Mouse (Mus musculus): ENCODE measurements around the gene Cyp1b1. TPM values are rescaled to one million over a fixed set of nuclear protein-coding genes. Genes with fewer than 3 reads are reported as not detected.

The Cyp1b1 gene
- total RNA-seq (2014; fragmentation: Nextera tagmentation) (0.11 TPM in 1 of 2 replicates, not detected in the other), total RNA-seq (2017) (0.09 TPM in 1 of 2 replicates, not detected in the other)

- no peak for ATAC-seq (replicated peaks; ENCODE audit: poor library complexity, severe bottlenecking)
Measured at GRCm38 (mm10) chr17:79714931-79715637, at the start of gene Cyp1b1. Gene Cyp1b1, minus strand, starts transcription at chr17:79715061.

- ATAC-seq (replicated peaks; ENCODE audit: poor library complexity, severe bottlenecking): no peak
Measured at GRCm38 (mm10) chr17:79761841-79762240, 47.0 kb upstream of the Cyp1b1 start.

DNA sequence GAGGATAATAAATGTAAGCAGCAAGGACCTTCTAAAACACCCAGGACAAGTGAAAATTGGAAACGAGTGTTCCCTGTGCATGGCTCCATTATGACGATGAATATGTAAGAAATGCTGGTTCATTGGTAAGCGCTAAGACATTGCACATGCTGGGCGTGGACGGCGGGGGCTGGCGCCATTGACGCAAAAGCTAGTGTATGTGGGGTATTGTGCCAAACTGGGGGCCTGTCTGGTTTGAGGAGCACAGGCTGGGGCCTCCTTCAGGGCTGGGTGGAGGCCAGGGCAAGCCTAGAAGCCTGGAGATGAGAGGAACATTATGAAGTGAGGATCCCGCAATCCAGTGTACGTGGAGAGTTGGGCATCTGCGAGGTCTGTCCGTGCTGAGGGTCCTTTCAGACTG, 39.0 kb upstream of the Cyp1b1 start:
- ATAC-seq (replicated peaks; ENCODE audit: poor library complexity, severe bottlenecking): no peak

- peak; percentile 44; the same call in 1 of the 2 replicates for ATAC-seq (replicated peaks; ENCODE audit: poor library complexity, severe bottlenecking)
Measured at GRCm38 (mm10) chr17:79752836-79753235, 38.0 kb upstream of the Cyp1b1 start.

DNA sequence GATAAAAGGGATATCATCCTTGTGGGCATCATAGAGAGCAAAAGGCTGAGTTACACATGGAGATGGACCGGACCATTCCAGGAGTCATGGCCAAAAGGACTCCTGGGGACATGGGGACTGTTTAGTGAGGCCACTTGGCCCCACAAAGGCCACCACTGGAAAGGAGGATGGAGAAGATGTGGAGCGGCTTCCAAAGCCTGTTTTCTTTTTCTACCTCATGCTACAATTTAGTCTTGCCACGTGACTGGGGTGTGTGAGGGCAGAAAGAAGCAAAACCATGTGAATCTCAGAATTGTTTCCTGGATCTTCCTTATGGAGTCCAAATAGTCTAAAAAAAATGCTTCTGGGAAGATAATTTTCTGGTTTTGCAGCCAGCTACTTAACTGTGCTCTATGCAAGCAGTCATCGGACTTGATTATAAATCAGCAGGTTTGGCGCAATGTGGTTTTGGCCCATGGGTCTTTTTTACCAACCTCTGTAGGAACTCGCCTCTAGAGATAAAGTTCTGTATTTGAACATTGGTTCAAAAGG, 36.9 kb upstream of the Cyp1b1 start:
- ATAC-seq (replicated peaks; ENCODE audit: poor library complexity, severe bottlenecking): no peak

DNA sequence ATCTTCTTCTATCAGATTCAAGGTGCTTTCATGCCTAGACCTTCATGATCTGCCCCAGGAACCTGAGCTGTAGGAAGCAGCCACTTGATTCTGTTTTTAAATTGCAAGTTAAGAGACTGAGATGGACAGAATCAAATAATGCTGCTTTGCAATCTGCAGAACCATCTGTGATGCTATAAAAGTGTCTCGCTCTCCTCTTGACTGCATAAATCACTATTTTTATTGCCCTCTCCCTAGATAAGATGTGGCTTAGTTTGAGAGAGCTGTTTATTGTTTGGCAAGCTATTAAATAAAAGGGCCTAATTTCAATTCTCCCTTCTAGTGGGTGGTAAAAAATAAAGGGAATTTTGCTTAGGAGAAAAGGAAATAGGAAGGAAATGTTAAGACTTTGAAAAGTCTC, 34.8 kb upstream of the Cyp1b1 start:
- ATAC-seq (replicated peaks; ENCODE audit: poor library complexity, severe bottlenecking): no peak

GRCm38 (mm10) chr17:79746954-79747353, 32.1 kb upstream of the Cyp1b1 start:
- no peak for ATAC-seq (replicated peaks; ENCODE audit: poor library complexity, severe bottlenecking)

DNA sequence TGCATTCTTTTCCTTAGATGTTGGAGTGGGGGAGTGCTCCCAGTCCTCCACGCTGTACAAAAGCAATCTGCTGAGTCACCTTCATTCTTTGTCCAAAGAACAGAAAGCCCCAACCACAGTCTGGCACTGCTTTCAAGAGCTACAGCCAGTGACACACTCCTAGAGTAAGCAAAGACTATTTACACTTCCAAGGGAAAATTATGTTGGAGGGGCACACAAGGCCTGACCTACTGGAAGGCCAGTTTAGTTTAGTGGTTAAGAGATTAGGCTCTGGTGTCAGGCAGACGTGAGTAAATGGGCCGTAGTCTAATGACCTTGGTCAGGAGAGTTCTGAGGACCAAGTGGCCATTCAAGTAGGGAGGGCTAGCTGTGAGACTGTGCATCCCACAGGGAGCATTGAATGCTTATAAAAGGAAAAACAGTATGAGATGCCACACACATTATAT, 31.3 kb upstream of the Cyp1b1 start:
- no peak for ATAC-seq (replicated peaks; ENCODE audit: poor library complexity, severe bottlenecking)

DNA sequence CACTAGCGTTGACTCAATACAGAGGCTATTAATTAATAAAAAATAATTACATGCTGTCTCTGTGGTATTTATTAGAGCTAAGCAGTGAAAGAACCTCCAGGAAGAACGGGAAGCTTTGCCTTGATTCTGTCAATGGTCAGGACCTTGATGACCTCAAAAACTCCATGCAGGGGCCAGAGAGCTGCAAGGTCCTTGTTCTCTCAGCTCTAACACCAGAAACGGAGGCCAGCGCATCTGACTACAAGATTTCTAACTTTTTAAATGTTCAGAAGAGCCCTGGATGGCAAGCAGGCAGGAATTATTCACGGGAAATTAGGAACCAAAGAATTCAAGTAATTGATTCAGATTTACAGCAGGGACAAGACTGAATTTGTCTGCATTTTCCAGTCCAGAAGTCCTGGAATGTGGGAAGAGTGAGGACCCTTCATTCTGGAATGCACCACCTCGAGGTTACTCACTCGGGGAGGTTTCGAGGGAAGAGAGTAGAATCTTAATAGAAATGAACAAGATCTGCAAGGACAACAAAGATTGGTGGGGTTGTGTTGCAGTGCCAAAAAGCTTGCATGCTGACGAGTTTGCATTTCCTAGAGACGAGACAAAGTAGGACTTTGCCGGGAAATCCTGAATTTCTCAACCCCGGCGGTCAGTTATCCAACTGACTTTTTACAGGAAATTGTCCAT, 30.3 kb upstream of the Cyp1b1 start:
- no peak for ATAC-seq (replicated peaks; ENCODE audit: poor library complexity, severe bottlenecking)

DNA sequence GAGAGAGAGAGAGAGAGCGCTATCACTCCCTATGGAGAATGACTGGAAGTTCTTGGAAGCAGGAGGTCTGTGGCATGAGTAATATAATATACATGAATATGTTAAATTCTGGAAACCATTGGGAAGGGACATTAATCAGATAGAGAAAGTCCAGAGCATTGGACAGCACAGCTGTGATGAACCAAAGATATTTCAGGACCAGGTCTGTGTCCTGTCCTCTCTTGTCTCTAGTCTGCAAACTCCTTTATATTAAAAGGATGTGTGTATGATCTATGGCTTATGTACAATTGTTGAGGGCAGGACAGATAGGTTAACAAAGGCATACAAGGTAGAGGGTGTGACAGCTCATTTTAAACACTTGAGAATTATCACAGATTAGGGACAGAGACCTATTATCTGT, 28.6 kb upstream of the Cyp1b1 start:
- no peak for ATAC-seq (replicated peaks; ENCODE audit: poor library complexity, severe bottlenecking)

- ATAC-seq (replicated peaks; ENCODE audit: poor library complexity, severe bottlenecking): no peak
Measured at GRCm38 (mm10) chr17:79742635-79743034, 27.8 kb upstream of the Cyp1b1 start.

- ATAC-seq (replicated peaks; ENCODE audit: poor library complexity, severe bottlenecking): no peak
Measured at GRCm38 (mm10) chr17:79738847-79739498, 24.1 kb upstream of the Cyp1b1 start.

DNA sequence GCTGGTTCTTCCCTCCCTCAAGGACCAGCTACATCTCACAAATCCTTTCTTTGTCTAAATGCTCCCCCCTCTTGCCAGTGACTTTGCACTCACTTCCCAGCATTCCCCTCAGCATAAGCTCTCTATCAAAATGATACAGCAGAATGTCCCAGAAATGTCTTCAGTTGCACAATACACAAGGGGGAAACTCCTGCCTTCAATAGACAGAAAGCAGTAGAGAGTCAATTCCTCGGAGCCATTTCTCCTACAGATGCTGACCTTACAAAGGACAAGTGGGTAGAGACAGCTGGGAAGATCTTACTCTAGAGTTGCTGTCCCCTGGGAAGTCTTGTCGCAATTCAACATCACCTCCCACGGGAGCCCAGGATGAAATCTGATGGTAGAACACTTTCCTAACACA, 22.7 kb upstream of the Cyp1b1 start:
- ATAC-seq (replicated peaks; ENCODE audit: poor library complexity, severe bottlenecking): no peak

GRCm38 (mm10) chr17:79733039-79733438, 18.2 kb upstream of the Cyp1b1 start:
- no peak for ATAC-seq (replicated peaks; ENCODE audit: poor library complexity, severe bottlenecking)

DNA sequence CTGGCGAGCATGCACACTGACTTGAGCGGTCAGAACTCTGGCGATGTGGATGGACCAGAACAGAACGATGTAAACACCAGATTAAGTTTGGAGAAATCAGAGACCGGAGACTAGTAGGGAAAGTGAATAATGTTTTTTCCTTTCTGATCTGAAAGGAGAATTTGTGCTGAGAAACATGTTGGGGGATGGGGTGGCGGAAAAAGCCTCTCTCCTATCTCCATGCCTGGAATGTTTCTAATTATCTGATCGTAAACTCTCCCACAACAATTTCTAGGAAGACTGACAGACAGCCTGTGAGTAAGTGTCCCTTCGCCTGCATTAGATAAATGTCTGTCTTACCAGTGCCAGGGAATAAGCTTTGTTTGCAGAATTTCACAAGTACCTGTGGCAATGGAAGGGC, 16.1 kb upstream of the Cyp1b1 start:
- no peak for ATAC-seq (replicated peaks; ENCODE audit: poor library complexity, severe bottlenecking)

DNA sequence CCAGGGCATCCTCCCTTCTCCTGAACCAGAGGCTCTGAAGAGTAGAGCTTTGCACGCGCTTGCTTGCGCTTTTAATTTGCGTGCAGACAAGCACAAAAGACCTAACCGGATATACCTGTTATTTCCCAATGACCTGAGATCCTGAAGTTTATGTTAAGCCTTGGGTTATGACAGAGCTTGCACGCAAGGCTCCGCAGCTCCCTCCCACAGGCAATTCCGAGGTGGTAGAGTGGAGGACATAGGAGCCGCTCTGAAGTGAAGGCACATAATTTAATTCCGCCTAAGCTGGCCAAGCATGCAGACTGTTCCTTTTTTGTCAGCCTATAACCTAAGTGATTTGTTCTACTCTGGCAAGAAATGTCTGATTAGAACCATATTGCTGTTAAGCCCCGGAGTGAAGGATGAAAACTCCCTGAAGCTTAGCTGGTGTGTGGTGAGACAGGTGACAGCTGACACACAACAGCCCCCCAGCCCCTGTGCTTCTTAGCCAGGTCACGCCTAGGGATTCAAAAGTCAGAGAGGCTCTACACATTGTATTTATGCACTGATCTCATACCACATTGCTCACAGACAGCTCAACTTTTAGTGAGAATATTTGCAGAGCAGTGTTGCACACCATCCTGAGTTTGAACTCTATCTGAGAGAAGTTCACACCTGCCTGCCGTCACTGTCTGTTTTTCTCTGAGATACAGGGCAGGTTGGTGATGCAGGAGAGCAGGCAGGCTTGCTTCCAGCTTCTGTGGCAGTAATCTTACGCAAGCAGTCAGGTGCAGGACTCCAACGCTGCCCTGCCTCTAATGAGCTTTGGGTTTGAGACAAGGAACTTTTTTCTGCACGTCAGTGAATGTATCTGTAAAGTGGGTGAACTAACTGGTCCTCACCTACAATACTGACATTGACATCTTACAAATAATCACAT, 14.0 kb upstream of the Cyp1b1 start:
- no peak for ATAC-seq (replicated peaks; ENCODE audit: poor library complexity, severe bottlenecking)

GRCm38 (mm10) chr17:79728053-79728584, 13.3 kb upstream of the Cyp1b1 start:
- no peak; the same call in 1 of the 2 replicates for ATAC-seq (replicated peaks; ENCODE audit: poor library complexity, severe bottlenecking)

- no peak for ATAC-seq (replicated peaks; ENCODE audit: poor library complexity, severe bottlenecking)
Measured at GRCm38 (mm10) chr17:79726613-79727012, 11.8 kb upstream of the Cyp1b1 start.

DNA sequence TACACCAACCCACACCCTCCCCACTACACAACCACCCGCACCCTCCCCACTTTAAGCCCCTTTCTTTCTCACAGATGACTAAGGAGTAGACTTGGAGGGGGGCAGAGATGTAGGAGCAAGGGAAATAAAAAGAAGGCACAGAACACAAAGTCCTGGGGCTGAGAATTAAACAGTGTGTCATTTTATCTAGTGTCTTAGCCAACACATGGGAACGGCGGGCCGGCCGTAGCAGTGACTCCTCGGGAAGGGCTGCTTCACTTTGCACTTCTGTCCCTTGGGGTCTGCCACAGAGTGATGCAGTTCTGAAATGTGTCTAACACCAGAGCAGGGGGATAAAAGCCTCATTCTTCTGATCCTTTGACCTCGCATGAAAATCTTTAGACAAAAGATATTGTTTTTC, 5.8 kb upstream of the Cyp1b1 start:
- no peak for ATAC-seq (replicated peaks; ENCODE audit: poor library complexity, severe bottlenecking)

Measured in granulocyte monocyte progenitor cell, adult 5-6 weeks (primary cell).